Mouse (Mus musculus): ENCODE measurements around the gene Sympk. TPM values are rescaled to one million over a fixed set of nuclear protein-coding genes. Genes with fewer than 3 reads are reported as not detected.

Gene Sympk
- total RNA-seq, 2 experiments from 2014 or later, result 85.2 to 86.8 TPM

DNA sequence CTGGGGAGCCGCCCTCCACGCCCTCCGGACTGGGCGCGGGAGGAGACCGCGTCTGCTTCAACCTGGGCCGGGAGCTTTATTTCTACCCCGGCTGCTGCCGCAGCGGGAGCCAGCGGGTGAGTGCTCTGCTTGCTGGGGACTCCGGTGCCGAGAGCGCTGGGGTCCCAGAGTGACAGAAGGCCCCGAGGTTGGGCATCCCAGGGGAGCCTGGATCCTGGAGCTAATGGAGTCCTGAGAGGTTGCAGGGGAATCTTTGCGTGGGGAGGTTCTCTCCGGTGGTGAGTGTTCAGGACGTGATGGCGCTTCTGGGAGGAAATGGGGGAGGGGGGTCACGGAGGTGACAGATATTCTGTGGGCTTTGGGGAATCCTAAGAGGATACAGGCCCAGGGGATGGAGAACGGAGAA lies 52.4 kb downstream of the Sympk start:
- DNase-seq, result peak; percentile 24 to 49
- intact Hi-C loops (cut with DNase I), result no loop called here

DNA sequence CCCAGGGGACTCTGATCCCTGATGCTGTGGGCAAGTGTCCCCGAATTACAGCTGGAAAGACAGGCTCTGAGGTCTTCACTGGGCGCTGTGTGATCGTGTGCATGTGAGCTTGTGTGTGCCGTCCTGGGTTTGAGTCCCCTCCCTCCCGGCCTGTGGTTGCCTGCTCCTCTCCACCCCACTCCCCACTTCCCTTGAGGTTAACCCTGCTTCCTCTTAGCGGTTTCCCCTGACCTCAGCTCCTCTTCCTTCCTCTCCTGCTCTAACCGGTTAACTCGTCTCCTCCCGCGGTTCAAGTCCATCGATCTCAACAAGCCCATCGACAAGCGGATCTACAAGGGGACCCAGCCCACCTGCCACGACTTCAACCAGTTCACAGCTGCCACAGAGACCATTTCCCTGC lies 53.6 kb downstream of the Sympk start:
- intact Hi-C loops (cut with DNase I), result loop anchor here (2.0 kb wide), 1 partner anchor 15 kb away; no protein-coding TSS in a partner anchor
- peak in 1 of 2 experiments; percentile 44 for DNase-seq

- intact Hi-C loops (cut with DNase I), result loop anchor here (2.0 kb wide), 1 partner anchor 14 kb away; no protein-coding TSS in a partner anchor
- DNase-seq, result peak in 1 of 2 experiments; percentile 2
Measured at GRCm38 (mm10) chr7:19078732-19079131, 54.6 kb downstream of the Sympk start.

GRCm38 (mm10) chr7:19080451-19080950 lies 56.3 kb downstream of the Sympk start:
- peak in 1 of 2 experiments; percentile 2 for DNase-seq
- intact Hi-C loops (cut with DNase I), result no loop called here

DNA sequence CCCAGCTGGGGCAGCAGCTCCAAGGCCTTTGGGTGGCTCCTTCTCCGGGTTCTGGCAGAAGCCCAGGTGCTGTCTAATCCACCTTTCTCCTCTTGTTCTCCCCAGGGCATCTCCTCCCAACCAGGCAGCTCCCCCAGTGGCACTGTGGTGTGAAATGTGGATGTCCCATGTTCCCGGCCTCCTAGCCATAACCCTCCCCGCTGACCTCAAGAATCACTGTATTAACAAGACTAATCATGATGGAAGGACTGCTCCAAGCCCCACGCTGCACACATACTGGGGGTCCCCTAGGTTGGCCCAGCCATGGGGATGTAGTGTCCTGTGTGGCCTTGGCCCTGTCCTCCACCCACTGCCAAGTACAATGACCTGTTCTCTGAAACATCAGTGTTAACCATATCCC lies 58.0 kb downstream of the Sympk start:
- intact Hi-C loops (cut with DNase I), result no loop called here
- DNase-seq, result no peak

DNA sequence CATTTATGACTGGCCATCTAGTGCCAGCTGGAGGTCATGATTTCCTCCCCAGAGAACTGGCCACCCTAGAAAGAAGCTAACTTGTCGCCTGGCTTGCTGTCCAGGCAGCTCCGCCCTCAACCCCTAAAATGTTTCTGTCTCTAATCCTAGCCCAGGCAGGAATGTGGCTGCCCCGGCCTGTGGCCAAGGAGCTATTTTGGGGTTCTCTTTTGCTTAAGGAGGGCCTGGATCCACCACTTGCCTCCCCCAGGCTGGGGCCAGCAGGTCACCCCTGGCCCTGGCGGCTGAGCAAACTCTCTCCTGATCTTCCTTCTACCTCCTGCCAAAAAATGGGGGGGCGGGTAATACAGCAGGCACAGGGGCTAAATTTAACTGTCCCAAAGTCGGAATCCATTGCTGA lies 58.9 kb downstream of the Sympk start:
- intact Hi-C loops (cut with DNase I), result no loop called here
- peak; percentile 68 to 74 for DNase-seq

GRCm38 (mm10) chr7:19083701-19084100 lies 59.5 kb downstream of the Sympk start, which contains the start of gene Dmpk:
TSS of gene Dmpk (plus strand) at chr7:19083849.
- peak; percentile 54 to 69 for DNase-seq
- intact Hi-C loops (cut with DNase I), result no loop called here

- intact Hi-C loops (cut with DNase I), result no loop called here
- DNase-seq, result peak in 1 of 2 experiments; percentile 43
Measured at GRCm38 (mm10) chr7:19084277-19084771, 60.1 kb downstream of the Sympk start.

- DNase-seq, result no peak
- intact Hi-C loops (cut with DNase I), result no loop called here
Measured at GRCm38 (mm10) chr7:19084921-19085473, 60.8 kb downstream of the Sympk start.

DNA sequence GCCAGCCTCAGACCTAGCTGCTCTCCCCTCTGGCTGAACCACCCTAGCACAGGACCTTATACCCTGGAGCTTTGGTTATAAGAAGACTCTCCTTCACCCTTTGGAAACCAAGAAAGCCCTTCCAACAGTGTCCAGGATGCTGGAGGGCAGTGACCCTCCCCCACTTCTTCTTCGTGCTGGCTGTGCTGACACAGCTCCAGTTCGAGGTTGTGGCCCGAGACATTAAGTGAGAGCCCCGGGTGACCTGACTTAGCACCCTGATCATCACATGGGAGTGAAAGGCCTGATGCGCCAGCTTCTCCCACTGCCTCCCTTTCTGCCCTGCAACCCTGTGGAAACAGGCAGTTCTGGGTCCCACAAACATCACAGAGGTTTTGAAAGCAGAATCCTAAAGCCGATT lies 61.3 kb downstream of the Sympk start:
- intact Hi-C loops (cut with DNase I), result no loop called here
- DNase-seq, result no peak

- intact Hi-C loops (cut with DNase I), result no loop called here
- DNase-seq, result no peak
Measured at GRCm38 (mm10) chr7:19086042-19086441, 61.9 kb downstream of the Sympk start.

DNA sequence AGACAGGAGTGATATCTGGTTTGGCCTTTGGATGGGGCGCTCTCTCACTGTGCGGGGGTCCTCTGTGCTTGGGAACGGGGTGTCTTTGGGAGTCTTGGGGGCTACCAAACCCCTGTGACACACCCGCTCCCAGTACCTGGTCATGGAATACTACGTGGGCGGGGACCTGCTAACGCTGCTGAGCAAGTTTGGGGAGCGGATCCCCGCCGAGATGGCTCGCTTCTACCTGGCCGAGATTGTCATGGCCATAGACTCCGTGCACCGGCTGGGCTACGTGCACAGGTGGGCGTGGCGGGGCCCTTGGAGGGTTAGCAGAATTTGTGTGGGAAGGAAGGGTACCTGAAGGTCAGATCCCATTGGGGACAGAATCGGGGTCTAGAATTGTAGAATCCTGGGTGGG lies 62.6 kb downstream of the Sympk start:
- intact Hi-C loops (cut with DNase I), result no loop called here
- no peak for DNase-seq

GRCm38 (mm10) chr7:19088813-19089212 lies 64.6 kb downstream of the Sympk start:
- peak in 1 of 2 experiments; percentile 76 for DNase-seq
- intact Hi-C loops (cut with DNase I), result loop anchor here (1.0 kb wide), 1 partner anchor 19 kb away; no protein-coding TSS in a partner anchor

DNA sequence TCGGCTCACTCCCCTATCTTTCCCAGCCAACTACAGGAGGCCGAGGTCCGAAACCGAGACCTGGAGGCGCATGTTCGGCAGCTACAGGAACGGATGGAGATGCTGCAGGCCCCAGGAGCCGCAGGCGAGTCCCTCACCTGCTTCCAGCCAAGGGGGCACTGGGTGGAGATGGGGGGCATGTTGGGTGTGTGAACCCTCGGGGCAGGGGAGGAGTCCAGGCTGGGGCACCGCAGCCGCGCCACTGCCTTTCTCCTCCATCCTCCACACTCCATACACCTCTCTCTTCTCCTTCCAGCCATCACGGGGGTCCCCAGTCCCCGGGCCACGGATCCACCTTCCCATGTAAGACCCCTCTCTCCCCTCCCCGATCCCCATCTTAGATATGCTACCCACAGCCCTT lies 67.7 kb downstream of the Sympk start:
- intact Hi-C loops (cut with DNase I), result loop anchor here (2.0 kb wide), 1 partner anchor 13 kb away; no protein-coding TSS in a partner anchor
- no peak for DNase-seq

DNA sequence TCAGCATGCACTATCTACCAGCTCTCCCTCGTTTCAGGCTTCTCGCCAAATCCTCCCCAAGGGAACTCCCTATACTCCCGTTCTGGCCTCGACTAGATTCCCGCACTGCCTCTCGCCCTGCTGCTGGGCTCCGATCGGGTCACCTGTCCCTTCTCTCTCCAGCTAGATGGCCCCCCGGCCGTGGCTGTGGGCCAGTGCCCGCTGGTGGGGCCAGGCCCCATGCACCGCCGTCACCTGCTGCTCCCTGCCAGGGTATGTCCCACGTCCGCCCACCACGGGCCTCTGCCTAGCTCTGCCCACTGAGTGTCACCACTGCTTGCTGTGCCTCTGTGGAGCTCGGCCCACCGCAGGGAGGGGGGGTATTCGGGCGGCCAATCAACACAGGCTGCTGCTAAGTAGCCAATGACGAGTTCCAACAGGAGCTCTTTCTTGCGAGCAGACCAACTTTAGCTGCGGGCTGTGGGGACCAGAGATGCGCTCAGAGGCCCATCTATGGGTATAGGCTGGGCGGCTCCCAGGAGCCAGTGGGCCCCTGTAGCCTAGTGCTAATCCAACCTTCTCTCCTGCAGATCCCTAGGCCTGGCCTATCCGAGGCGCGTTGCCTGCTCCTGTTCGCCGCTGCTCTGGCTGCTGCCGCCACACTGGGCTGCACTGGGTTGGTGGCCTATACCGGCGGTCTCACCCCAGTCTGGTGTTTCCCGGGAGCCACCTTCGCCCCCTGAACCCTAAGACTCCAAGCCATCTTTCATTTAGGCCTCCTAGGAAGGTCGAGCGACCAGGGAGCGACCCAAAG lies 68.4 kb downstream of the Sympk start:
- intact Hi-C loops (cut with DNase I), result loop anchor here (1.0 to 2.0 kb wide), 2 partner anchors 14 to 24 kb away; no protein-coding TSS in a partner anchor
- peak; percentile 47 to 67 for DNase-seq

- peak; percentile 88 to 89 for DNase-seq
- intact Hi-C loops (cut with DNase I), result loop anchor here (1.0 to 2.0 kb wide), 2 partner anchors 14 to 25 kb away; no protein-coding TSS in a partner anchor
Measured at GRCm38 (mm10) chr7:19093174-19093521, 69.0 kb downstream of the Sympk start.

GRCm38 (mm10) chr7:19093537-19094385 lies 69.6 kb downstream of the Sympk start:
- intact Hi-C loops (cut with DNase I), result loop anchor here (1.0 to 2.0 kb wide), 2 partner anchors 15 to 25 kb away; no protein-coding TSS in a partner anchor
- peak; percentile 94 to 95 for DNase-seq

GRCm38 (mm10) chr7:19094471-19094825 lies 70.3 kb downstream of the Sympk start, which contains the start of gene Six5:
TSS of gene Six5 (plus strand) at chr7:19094594.
- peak in 1 of 2 experiments; percentile 60 for DNase-seq
- intact Hi-C loops (cut with DNase I), result no loop called here

GRCm38 (mm10) chr7:19094826-19095750 lies 70.9 kb downstream of the Sympk start:
- peak; percentile 60 to 72 for DNase-seq
- intact Hi-C loops (cut with DNase I), result no loop called here
